In genomic region chr17:44301224-44301811, GRCm38 (mm10) we compare ENCODE assay signal across 14 mouse cellular contexts.
DNase-seq lines count a peak whose midpoint lies in the region; ATAC-seq lines count a peak whose summit lies in the region.
"Had no signal": no experiment of that assay in that cellular context is flagged by ENCODE, and none has a peak within 500 bp of the region (broad histone marks: within the 10 kb centered on the region; RNA-seq: fewer than 3 reads in every experiment).

No protein-coding gene starts in this region.

- H3K9me3 ChIP-seq in heart, embryonic 15.5 days (replicated peaks), result no peaks in the 10 kb centered on the region
- no peaks in the 10 kb centered on the region for H3K9me3 ChIP-seq in limb, embryonic 12.5 days
- no peaks in the 10 kb centered on the region for H3K9me3 ChIP-seq in midbrain, embryonic 13.5 days
- H3K9me3 ChIP-seq in kidney, embryonic 16.5 days (ENCODE audit: low read length), result no peaks in the 10 kb centered on the region

- H3K4me1 ChIP-seq in heart, embryonic 15.5 days (replicated peaks), result peaks cover 18% of the 10 kb centered on the region
- H3K4me1 ChIP-seq in limb, embryonic 12.5 days (replicated peaks), result peaks cover 22% of the 10 kb centered on the region
- H3K4me1 ChIP-seq in midbrain, embryonic 13.5 days (replicated peaks), result peaks cover 12% of the 10 kb centered on the region
- H3K4me1 ChIP-seq in kidney, embryonic 16.5 days (ENCODE audit: insufficient read depth, low read length), result peaks cover 15% of the 10 kb centered on the region

- H3K27me3 ChIP-seq in heart, embryonic 15.5 days, result 0 out of 2 replicates have a peak, but pooled peaks cover 2% of the 10 kb centered on the region
- H3K27me3 ChIP-seq in limb, embryonic 12.5 days, result peaks cover 16% of the 10 kb centered on the region
- H3K27me3 ChIP-seq in midbrain, embryonic 13.5 days, result no peaks in the 10 kb centered on the region
- H3K27me3 ChIP-seq in kidney, embryonic 16.5 days (ENCODE audit: insufficient read depth, low read length), result no peaks in the 10 kb centered on the region

- no peak overlapping the region for H3K9ac ChIP-seq in heart, embryonic 15.5 days
- no peak overlapping the region for H3K9ac ChIP-seq in limb, embryonic 12.5 days (replicated peaks)
- H3K9ac ChIP-seq in midbrain, embryonic 13.5 days (replicated peaks), result no peak overlapping the region
- H3K9ac ChIP-seq in kidney, embryonic 16.5 days (replicated peaks; ENCODE audit: low read length), result no peak overlapping the region

- intact Hi-C loops in heart, postnatal 36 days (cut with DNase I), result no loop called here

- no peak; the same call in 1 of the 2 replicates for ATAC-seq in heart, embryonic 15.5 days (replicated peaks; ENCODE audit: insufficient number of reproducible peaks, insufficient read depth, low FRiP score, low read depth)
- ATAC-seq in limb, embryonic 12.5 days (ENCODE audit: insufficient number of reproducible peaks, insufficient read depth, low FRiP score, low TSS enrichment, low read depth), result no peak
- peak; percentile 29; the same call in 1 of the 2 replicates for ATAC-seq in megakaryocyte progenitor cell, adult 5-6 weeks (replicated peaks; ENCODE audit: poor library complexity)
- no peak for ATAC-seq in midbrain, embryonic 13.5 days
- no peak for ATAC-seq in kidney, embryonic 16.5 days (ENCODE audit: low FRiP score, low TSS enrichment)
- ATAC-seq: hindbrain, postnatal 0 days; Patski had no signal

- H3K4me2 ChIP-seq in heart, embryonic 15.5 days, result peak overlapping the region; percentile 58
- peak overlapping the region; percentile 17 for H3K4me2 ChIP-seq in limb, embryonic 12.5 days
- H3K4me2 ChIP-seq in midbrain, embryonic 13.5 days (replicated peaks), result no peak overlapping the region
- H3K4me2 ChIP-seq in kidney, embryonic 16.5 days (replicated peaks; ENCODE audit: low read depth, low read length), result no peak overlapping the region

- peak overlapping the region; percentile 73 for H3K27ac ChIP-seq in heart, embryonic 15.5 days
- H3K27ac ChIP-seq in limb, embryonic 12.5 days, result peak overlapping the region; percentile 75
- no peak overlapping the region for H3K27ac ChIP-seq in midbrain, embryonic 13.5 days
- H3K27ac ChIP-seq in kidney, embryonic 16.5 days (ENCODE audit: low read length), result no peak overlapping the region
- H3K27ac ChIP-seq: hindbrain, postnatal 0 days had no signal

- peak overlapping the region; percentile 33 for H3K4me3 ChIP-seq in heart, embryonic 15.5 days
- H3K4me3 ChIP-seq in limb, embryonic 12.5 days (replicated peaks), result no peak overlapping the region
- H3K4me3 ChIP-seq in midbrain, embryonic 13.5 days (replicated peaks), result no peak overlapping the region
- no peak overlapping the region for H3K4me3 ChIP-seq in kidney, embryonic 16.5 days (ENCODE audit: low read length)
- H3K4me3 ChIP-seq: erythroblast, embryonic 14.5 days had no signal

- H3K36me3 ChIP-seq in heart, embryonic 15.5 days, result no peaks in the 10 kb centered on the region
- H3K36me3 ChIP-seq in limb, embryonic 12.5 days, result no peaks in the 10 kb centered on the region
- no peaks in the 10 kb centered on the region for H3K36me3 ChIP-seq in midbrain, embryonic 13.5 days
- no peaks in the 10 kb centered on the region for H3K36me3 ChIP-seq in kidney, embryonic 16.5 days (ENCODE audit: insufficient read depth, low read length)

- DNase-seq in heart, postnatal 36 days, result no peak
- DNase-seq in fat pad, adult 2 months (ENCODE audit: extremely low read depth, low read depth, low spot score), result peak; percentile 88
- DNase-seq in urinary bladder, postnatal 36 days (ENCODE audit: low spot score in 2 of 2), result no peak
- DNase-seq: adrenal gland, adult 8-10 months; kidney, postnatal 36 days; right cerebral cortex, postnatal 14 days had no signal

- WGBS in heart, embryonic 15.5 days, result 43% methylated on average over 17 of the region's 17 CpGs
- 69% methylated on average over 17 of the region's 17 CpGs for WGBS in limb, embryonic 12.5 days
- WGBS in midbrain, embryonic 13.5 days, result 93% methylated on average over 17 of the region's 17 CpGs
- WGBS in kidney, embryonic 16.5 days, result 79% methylated on average over 17 of the region's 17 CpGs

Comparison
In these comparisons a context has a peak if more than half of its experiments do, and no peak if none do; other contexts are left out.
1. H3K27ac ChIP-seq: peak in heart, embryonic 15.5 days (single experiment) and limb, embryonic 12.5 days (single experiment); none in midbrain, embryonic 13.5 days (single experiment) and kidney, embryonic 16.5 days (single experiment).
2. H3K4me2 ChIP-seq: peak in heart, embryonic 15.5 days (single experiment) and limb, embryonic 12.5 days (single experiment); none in midbrain, embryonic 13.5 days (single experiment) and kidney, embryonic 16.5 days (single experiment).